Mouse (Mus musculus) megakaryocyte, embryonic 14.5 days (primary cell): ENCODE data around the gene Nr2e1. TPM values are rescaled to one million over a fixed set of nuclear protein-coding genes. Genes with fewer than 3 reads are reported as not detected.
A peak's percentile ranks its signal among the peaks of the same experiment; 100 is the strongest.

Source experiments
- H3K27me3 ChIP-seq: replicated peaks from 2 replicates; pipeline ENCODE3; 2012; ENCODE audit warnings: inconsistent platforms
- H3K36me3 ChIP-seq: replicated peaks from 2 replicates; pipeline ENCODE3; 2012; ENCODE audit warnings: low read length, inconsistent platforms, mixed read lengths
- H3K4me1 ChIP-seq: 2 replicates; pipeline ENCODE4 v1.6.1; 2012; ENCODE audit warnings: inconsistent platforms
- H3K4me3 ChIP-seq: replicated peaks from 2 replicates; pipeline ENCODE3; 2012; ENCODE audit warnings: moderate library complexity, mild to moderate bottlenecking, inconsistent platforms
- H3K9me3 ChIP-seq: 2 replicates; pipeline ENCODE4 v1.6.1; 2012; ENCODE audit warnings: inconsistent platforms
- FLI1 ChIP-seq: IDR thresholded peaks from 2 replicates; pipeline ENCODE4 v1.6.1; 2012; ENCODE audit warnings: low read length, inconsistent platforms, mixed read lengths
- GATA1 ChIP-seq: IDR thresholded peaks from 3 replicates; pipeline ENCODE4 v1.6.1; 2012; ENCODE audit warnings: mixed read lengths, low read length, inconsistent platforms, borderline replicate concordance
- polyA plus RNA-seq: library from polyadenylated mRNA; stranded (reverse); fragments of >175 nt; gene quantifications from 2 replicates; pipeline ENCODE4 v1.2.3, GENCODE M21; 2012; ENCODE audit warnings: low replicate concordance; ENCODE audit not compliant: insufficient read depth

Gene Nr2e1
- polyA plus RNA-seq, 1 experiment: not detected

DNA sequence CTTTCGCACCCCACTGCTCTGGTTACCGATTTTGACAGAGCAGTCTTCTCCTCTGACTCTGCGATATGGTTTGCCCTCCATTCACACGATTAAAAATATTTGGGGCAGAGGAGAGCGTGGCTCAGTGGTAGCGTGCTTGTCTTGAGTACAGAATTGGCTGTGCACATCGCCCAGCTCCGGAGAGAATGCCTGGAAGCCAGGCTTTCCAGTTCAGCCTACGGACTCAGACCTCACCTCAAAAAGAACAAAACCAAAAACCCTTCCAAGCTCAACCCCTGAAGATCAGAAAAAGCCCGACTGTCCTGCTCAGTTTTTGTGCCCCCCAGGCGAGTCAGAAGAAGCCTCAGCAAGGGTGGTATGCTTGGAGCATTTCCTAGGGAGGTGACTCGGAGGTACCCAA is 29.6 kb upstream of the Nr2e1 start:
- peaks cover 26% of the 10 kb centered on the region for H3K4me1 ChIP-seq
- peaks cover 87% of the 10 kb centered on the region for H3K27me3 ChIP-seq

DNA sequence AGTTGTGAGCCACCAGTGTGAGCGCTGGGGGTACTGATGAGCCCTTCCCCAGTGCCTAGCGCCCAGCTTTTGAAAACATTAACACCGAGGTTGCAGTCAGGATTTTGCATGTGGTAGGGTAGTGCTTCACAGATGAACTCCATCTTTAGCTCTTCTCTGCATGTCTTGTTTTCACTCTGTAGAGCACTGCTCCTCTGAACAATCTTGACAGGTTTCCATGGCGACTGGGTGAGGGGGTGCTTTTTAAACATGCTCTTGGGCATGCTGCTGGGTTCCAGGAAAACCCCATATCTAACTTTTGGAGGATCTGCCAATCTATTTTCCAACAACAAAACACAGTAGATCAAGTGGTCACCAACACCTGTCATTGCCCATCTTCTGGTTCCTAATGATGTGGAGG is 23.3 kb upstream of the Nr2e1 start:
- Histone ChIP-seq H3K9me3 (peaks cover 50% of the 10 kb centered on the region), H3K36me3 (no peaks in the 10 kb centered on the region), H3K27me3 (peaks cover 55% of the 10 kb centered on the region), H3K4me1 (no peaks in the 10 kb centered on the region), H3K4me3 (no peak overlapping the region)
- TF ChIP-seq FLI1 (no peak), GATA1 (no peak)

More for the DNA sequence above, 29.6 kb upstream of the Nr2e1 start:
- no peak for TF ChIP-seq GATA1
- TF ChIP-seq FLI1: no peak
- Histone ChIP-seq H3K9me3 (peaks cover 35% of the 10 kb centered on the region), H3K4me3 (no peak overlapping the region), H3K36me3 (no peaks in the 10 kb centered on the region)

DNA sequence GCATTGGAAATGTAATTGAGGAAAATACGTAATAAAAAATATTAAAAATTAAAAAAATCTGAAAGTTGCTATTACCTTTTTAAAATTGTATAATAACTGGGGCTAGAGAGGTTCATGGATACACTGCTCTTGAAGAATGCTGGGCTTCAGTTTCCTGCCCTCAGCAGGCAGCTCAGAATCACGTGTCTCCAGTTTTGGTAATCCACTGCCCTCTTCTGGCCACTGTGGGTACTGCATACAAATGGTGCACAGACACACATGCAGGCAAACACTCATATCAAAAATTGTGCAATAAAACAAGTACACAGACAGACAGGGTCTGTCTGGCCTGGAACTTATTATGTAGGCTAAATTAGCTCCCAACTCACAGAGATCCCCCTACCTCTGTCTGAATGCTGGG is 21.4 kb upstream of the Nr2e1 start:
- Histone ChIP-seq H3K36me3 (no peaks in the 10 kb centered on the region), H3K4me3 (no peak overlapping the region), H3K27me3 (peaks cover 53% of the 10 kb centered on the region), H3K9me3 (peaks cover 56% of the 10 kb centered on the region), H3K4me1 (no peaks in the 10 kb centered on the region)
- TF ChIP-seq GATA1 (no peak), FLI1 (no peak)

DNA sequence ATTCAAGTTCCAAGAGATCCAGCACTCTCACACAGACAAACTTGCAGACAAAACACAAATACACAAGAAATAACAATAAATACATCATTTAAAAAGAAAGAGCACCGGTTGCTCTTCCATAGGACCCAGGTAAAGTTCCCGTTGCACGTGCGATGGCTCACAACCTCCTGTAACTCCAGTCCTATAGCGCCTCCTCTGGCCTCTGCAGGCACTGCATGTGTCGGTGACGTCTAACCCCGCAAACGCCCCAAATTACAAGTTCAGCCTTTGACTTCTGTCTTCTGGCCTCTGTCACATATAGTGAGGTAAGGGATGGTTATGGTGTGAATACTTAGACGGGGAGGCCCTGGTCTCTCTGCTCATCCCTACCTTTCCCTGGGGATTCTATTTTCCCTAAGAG is 18.1 kb upstream of the Nr2e1 start:
- H3K27me3 ChIP-seq: peaks cover 38% of the 10 kb centered on the region
- no peaks in the 10 kb centered on the region for H3K4me1 ChIP-seq
- H3K9me3 ChIP-seq: peaks cover 31% of the 10 kb centered on the region
- H3K4me3 ChIP-seq: no peak overlapping the region
- no peaks in the 10 kb centered on the region for H3K36me3 ChIP-seq
- TF ChIP-seq GATA1: no peak
- no peak for TF ChIP-seq FLI1

DNA sequence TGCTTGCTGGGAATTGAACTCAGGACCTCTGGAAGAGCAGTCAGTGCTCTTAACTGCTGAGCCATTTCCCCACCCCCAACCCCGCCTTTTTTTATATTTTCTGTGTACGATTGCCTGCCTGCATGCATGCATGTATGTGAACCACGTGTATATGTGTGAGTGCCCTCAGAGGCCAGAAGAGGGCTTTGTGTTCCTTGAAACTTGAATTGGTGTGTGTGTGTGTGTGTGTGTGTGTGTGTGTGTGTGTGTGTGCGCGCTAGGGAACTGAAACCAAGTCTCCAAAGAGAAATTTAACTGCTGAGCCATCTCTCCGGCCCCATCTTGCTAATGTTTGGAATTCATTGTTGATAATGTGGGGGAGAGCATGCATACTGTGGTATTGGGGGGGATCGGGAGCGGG is 15.2 kb upstream of the Nr2e1 start:
- H3K36me3 ChIP-seq: no peaks in the 10 kb centered on the region
- H3K27me3 ChIP-seq: peaks cover 56% of the 10 kb centered on the region
- no peak overlapping the region for H3K4me3 ChIP-seq
- no peaks in the 10 kb centered on the region; the same call in 1 of the 2 replicates for H3K4me1 ChIP-seq
- no peak for TF ChIP-seq GATA1
- 0 out of 2 replicates have a peak, but pooled peaks cover 10% of the 10 kb centered on the region for H3K9me3 ChIP-seq

DNA sequence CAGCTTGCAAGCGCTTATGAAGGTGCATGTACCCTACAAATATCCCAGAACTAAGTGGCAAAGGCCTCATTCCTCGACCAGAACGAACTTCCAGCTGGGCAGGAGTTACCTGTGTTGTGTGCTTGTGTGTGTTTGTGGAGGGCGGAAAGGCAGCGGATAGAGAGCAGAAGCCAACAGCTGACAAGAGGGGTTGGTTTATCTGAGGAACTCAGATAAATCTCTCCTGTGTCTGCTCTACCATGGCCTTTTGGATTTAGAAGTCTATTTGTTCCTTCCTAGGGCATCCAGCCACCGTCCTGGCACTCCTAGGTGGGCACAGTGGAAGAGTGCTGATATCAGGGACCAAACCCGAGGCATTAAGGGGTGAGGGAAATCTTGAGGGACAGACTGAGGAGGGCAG is 9.8 kb upstream of the Nr2e1 start:
- peaks cover 89% of the 10 kb centered on the region for H3K27me3 ChIP-seq
- TF ChIP-seq GATA1 (no peak), FLI1 (no peak)
- H3K36me3 ChIP-seq: no peaks in the 10 kb centered on the region

DNA sequence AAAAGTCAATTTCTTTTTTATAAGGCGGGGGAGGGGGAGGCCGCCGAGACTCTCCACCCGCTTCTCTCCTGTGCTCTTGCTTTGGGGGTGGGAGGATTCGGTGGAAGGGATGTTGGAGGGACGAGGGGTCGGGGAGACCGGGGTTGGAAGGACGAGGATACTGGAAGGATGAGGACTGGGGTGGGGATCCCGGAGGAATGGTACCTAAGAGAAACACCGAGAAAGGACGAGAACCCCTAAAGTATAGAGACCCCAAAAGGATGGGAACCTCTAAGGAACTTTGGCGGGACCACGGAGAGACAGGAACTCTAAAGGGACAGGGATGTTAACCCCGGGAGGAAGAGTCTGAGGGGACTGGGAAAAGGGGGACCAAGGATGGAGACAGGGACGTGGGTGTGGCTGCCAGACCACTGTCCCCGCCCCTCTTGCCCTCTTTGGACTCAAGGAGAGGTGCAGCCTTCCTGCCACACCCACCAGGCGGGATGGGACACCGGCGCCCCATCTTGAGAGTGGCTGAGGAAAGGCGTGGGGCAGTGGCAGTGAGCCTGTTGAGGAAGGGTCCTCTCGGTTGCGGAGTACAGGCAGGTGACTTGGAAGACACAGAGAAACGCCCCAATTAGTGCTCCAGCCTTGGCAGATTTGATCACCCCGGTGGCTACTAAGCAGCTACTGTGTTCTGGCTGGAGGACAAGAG is 8.7 kb upstream of the Nr2e1 start:
- peaks cover 95% of the 10 kb centered on the region for H3K27me3 ChIP-seq
- H3K36me3 ChIP-seq: no peaks in the 10 kb centered on the region
- TF ChIP-seq GATA1: no peak
- TF ChIP-seq FLI1: no peak
- H3K4me1 ChIP-seq: peaks cover 23% of the 10 kb centered on the region
- H3K4me3 ChIP-seq: peak overlapping the region; percentile 86
- H3K9me3 ChIP-seq: 0 out of 2 replicates have a peak, but pooled peaks cover 3% of the 10 kb centered on the region

More for the DNA sequence above, 9.8 kb upstream of the Nr2e1 start:
- Histone ChIP-seq H3K9me3 (0 out of 2 replicates have a peak, but pooled peaks cover 3% of the 10 kb centered on the region), H3K4me3 (no peak overlapping the region), H3K4me1 (peaks cover 23% of the 10 kb centered on the region)

DNA sequence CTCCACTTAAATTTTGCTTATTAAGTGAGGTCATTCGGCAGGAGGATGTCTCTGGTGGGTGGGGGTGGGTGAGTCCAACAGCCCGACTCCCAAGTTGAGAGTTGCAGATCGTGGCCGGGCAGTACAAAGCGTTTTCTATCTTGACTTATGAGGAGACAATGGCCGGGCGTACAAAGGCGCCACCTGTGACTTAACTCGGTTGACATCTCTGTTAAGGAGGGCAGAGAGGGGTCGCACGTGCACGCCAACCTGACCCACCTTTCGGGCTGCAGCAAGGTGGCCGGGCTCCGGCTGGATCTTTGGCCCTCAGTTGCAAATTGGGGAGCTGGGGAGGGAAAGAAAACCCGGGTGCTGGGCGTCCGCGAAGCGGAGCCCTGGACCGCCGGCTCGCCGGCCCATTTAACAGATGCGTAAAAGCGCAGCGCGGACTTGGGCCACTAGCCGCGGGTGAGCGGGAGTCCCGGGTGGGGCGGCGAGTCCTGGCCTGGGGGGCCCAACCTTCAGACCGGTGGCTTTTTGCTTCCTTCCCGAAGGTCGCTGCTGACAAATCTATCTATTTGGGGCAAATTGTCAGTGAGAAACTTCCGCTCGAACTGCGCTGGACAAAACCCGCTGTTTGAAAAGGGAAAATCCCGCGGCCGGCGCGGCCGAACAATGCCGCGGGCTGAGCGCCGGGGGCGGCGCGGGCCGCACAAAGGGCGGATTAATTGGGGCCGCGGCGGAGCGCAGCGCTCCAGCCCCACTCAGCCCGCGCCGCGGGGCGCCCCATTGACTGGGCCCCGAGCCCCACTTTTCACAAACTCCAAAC is 8.0 kb upstream of the Nr2e1 start:
- Histone ChIP-seq H3K27me3 (peaks cover 97% of the 10 kb centered on the region), H3K36me3 (no peaks in the 10 kb centered on the region), H3K9me3 (peaks cover 6% of the 10 kb centered on the region), H3K4me1 (peaks cover 23% of the 10 kb centered on the region), H3K4me3 (peak overlapping the region; percentile 86)
- TF ChIP-seq GATA1 (no peak), FLI1 (no peak)

DNA sequence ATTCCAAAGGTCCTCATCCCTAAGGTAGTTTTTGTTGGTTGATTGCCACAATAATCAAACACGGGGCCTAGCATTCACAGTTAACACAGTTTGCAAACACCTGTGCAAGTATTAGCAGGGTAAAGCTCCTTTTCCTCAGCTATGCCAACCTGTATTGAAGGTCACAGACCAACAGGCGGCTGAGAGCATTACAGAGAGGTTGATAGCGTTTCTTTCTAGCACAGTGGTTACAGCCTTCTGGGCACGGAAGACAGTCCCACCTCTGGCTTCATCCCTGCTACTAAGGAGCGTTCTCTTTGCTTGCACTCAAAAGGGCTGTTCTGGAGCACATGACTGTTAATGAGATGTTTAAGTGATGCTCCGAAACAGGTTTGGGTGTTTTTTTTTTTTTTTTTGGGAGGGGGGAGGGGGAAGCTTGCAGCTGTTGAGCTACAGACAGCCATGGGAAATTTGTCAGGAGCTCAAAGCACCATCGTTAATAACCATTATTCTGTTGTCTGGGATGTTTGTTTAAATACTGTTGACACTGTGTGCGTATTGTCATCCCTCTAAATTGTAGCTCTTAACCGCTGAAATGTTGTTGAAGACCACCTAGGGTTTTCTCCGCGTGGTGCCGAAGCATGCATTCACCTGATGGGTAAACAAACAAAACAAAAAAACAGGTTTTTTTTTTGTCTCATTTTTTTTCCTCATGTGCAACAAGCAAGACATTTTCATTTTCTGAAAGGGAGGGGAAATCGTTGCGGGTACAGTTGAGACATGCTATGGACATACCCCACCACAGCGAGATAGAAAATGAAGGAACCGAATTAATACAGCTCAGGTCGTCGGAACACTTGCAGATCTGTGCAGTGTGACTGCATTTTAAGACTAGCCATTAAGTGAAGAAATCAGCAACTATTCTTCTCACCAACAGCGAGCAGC is 7.1 kb upstream of the Nr2e1 start:
- Histone ChIP-seq H3K27me3 (peaks cover 99% of the 10 kb centered on the region), H3K4me3 (peak overlapping the region; percentile 86), H3K4me1 (peaks cover 25% of the 10 kb centered on the region), H3K36me3 (no peaks in the 10 kb centered on the region), H3K9me3 (peaks cover 9% of the 10 kb centered on the region)
- TF ChIP-seq GATA1: no peak
- TF ChIP-seq FLI1: no peak
